Mouse (Mus musculus): ENCODE measurements around the gene Cracr2a. TPM values are rescaled to one million over a fixed set of nuclear protein-coding genes. Genes with fewer than 3 reads are reported as not detected.

The Cracr2a gene
- total RNA-seq, 1 experiment from 2014 or later: 10.0 TPM

DNA sequence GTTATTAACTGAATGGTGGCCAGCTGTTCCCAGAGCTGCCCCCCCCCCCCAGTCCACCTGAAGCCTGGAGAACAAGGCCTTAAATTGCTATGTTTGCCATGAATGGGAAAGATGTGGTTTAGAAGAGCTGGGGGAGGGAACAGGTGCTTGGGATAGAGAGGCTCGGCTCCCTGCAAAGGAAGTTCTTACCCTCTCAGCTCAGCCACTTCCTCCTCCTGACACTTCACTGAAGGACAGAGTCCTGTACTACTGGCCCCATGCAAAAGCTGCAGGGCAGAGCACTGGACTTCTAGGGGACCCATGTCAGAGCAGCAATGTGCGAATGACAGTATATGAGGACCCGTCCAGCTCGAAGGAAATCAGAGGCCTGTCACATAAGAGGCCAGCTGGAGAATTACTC, 98.8 kb downstream of the Cracr2a start:
- ATAC-seq (replicated peaks in 1 of 2; ENCODE audit: insufficient read depth in 1 of 2, low FRiP score in 2 of 2, low TSS enrichment in 1 of 2, low read depth in 1 of 2, poor library complexity in 2 of 2, severe bottlenecking in 2 of 2): no peak

DNA sequence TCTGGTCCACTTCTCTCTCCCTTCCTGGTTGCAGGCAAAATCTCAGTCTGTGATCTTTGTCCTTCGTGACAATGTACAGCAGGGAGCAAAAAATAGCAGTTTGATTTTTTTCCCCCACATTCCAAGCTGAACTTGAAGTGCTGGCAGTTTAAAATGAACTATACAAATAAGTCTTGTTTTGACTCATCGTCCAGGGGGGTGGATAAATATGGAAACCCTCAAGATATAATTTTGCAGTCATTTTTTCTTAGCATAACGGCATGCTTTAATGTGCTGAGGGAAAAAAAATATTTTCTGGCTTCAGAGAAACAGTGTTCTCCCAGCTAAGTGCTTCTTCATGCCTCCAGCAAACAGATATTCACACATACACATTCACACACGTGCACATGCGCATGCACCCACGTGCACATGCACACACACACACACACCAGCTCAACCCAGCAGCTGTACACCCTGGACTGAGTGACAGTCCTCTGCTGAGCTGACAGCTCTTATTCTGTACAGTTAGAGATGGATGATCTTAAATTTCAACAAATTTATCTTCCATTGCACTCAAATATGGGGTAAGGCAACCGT, 100.7 kb downstream of the Cracr2a start:
- ATAC-seq (replicated peaks in 1 of 2; ENCODE audit: insufficient read depth in 1 of 2, low FRiP score in 2 of 2, low TSS enrichment in 1 of 2, low read depth in 1 of 2, poor library complexity in 2 of 2, severe bottlenecking in 2 of 2): no peak

DNA sequence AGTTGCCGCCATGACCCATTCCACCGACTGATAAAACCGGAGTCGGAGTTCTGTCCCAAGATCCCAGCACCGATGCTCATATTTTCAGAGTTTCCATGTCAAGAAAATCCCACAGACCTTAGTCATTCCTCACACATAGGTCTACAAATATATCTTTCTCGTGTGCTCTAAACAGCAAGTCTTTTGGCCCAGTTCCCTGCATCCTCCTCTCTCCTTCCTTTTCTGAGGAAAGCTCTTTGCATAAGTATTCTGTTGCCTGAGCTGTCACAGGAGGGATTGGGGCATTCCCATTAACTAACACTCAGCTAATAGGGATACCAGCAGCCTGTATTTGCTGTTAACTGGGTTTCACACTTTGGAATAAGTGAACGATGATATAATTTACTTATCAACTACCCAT, 102.1 kb downstream of the Cracr2a start:
- ATAC-seq (replicated peaks in 1 of 2; ENCODE audit: insufficient read depth in 1 of 2, low FRiP score in 2 of 2, low TSS enrichment in 1 of 2, low read depth in 1 of 2, poor library complexity in 2 of 2, severe bottlenecking in 2 of 2): no peak

DNA sequence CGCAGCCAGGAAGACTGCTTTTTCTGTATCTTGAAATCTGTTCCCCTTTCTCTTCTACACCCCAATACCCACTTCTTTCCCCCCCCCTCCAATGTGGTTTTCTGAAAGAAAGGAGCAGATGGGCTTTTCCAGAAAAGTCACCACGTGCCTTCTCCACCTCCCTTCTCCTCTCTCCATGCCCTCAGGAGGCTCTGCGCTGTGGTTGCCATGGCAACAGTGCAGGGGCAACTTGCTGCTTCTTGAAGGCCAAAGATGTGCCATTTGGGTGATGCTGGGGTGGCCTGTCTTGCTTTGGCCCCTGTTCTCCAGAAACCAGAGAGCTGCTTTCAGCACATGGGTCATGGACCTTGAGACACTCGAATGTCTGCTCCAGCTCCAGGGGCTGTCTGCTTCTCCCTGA, 108.2 kb downstream of the Cracr2a start:
- ATAC-seq (replicated peaks in 1 of 2; ENCODE audit: insufficient read depth in 1 of 2, low FRiP score in 2 of 2, low TSS enrichment in 1 of 2, low read depth in 1 of 2, poor library complexity in 2 of 2, severe bottlenecking in 2 of 2): no peak

DNA sequence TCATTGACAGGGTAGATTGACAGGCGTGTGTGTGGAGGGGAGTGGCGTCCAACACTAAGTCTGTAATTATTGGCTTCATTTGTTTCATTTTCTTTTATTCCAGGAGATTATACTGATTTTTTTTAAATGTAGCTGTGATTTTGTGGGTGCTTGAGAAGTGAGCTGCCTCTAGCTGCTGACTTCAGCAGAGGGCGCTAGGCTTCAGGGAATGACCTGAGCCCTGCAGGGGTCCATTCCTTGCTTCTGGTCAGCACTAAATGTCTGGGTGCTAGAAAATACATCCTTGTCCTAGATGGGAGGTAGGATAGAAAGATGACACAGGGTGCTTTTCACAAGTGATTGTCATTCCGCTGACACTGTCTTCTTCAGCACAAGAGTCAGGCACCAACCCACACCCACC, 108.9 kb downstream of the Cracr2a start:
- no peak for ATAC-seq (replicated peaks in 1 of 2; ENCODE audit: insufficient read depth in 1 of 2, low FRiP score in 2 of 2, low TSS enrichment in 1 of 2, low read depth in 1 of 2, poor library complexity in 2 of 2, severe bottlenecking in 2 of 2)

DNA sequence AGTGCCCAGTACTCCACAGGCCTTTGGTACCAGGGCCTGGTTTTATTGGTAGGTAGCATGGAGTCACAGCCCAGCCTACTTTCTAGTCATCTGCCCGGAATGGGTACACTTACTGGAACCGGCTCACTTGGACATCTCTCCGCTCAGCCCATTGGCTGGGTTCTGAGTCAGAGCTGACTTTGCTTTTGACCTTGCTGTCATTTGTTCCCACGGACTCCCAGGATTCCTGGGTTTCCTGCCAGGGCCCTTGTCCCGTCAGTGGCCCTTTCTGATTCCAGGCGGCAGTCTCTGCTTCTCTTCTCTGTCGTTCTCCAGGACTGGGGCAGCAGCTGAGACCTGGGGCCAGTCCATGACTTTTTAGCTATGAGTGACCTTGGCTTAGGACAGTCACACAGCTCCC, 110.9 kb downstream of the Cracr2a start:
- ATAC-seq (replicated peaks in 1 of 2; ENCODE audit: insufficient read depth in 1 of 2, low FRiP score in 2 of 2, low TSS enrichment in 1 of 2, low read depth in 1 of 2, poor library complexity in 2 of 2, severe bottlenecking in 2 of 2): no peak

DNA sequence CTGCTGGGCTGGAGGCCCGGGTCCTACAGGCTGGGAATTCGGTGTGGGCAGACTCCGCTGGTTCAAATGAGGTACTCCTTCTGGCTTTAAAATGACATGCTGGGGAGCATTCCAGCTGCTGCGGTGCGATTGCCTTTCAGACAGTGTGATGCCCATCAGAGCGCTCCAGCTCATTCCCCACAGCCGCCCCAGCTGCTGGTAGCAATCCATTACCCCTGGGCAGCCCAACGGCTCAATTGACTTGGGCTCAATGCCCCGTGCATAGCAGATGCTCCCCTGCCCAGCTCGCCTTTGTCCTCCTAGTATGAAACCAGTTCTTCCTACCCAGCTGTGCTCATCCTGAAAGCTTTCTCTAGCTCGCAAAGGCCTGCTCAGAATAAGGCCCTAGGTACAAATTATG, 115.7 kb downstream of the Cracr2a start:
- no peak for ATAC-seq (replicated peaks in 1 of 2; ENCODE audit: insufficient read depth in 1 of 2, low FRiP score in 2 of 2, low TSS enrichment in 1 of 2, low read depth in 1 of 2, poor library complexity in 2 of 2, severe bottlenecking in 2 of 2)

DNA sequence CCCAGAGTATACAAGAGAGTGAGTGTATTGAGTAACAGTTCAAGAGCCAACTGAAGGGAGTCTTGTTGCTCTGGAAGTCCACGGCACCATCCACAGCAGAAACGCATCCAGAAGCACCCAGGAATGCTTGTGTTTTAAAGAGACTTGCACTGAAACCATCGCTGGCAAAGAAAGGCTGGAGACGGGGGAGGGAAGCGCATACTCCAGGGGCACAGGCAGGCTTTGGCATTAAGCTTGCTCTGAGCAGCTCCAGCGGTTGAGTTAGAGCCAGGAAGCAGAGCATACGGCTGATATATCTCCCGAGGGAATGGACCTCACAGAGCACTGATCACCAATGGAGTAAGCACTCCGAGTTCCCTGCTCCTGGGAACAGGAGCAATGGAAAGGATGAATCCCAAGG, 117.2 kb downstream of the Cracr2a start:
- ATAC-seq (replicated peaks in 1 of 2; ENCODE audit: insufficient read depth in 1 of 2, low FRiP score in 2 of 2, low TSS enrichment in 1 of 2, low read depth in 1 of 2, poor library complexity in 2 of 2, severe bottlenecking in 2 of 2): no peak

DNA sequence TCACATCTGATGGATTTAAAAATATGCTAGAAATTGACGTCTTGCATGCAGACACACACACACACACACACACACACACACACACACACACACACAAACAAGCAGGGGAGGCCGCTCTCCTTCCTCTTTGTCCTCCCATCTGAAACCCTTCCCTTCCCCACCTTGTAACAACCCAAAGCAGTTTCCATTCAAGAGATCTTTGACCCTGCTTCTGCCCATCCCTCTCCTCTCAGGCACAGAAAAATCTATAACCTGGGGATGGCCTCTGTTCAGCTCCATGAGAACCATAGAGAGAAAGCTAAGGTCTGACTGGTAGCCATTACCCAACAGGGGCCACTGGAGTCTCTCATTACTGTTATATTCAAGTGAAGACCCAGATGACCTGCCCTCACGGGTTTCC, 117.9 kb downstream of the Cracr2a start:
- no peak for ATAC-seq (replicated peaks in 1 of 2; ENCODE audit: insufficient read depth in 1 of 2, low FRiP score in 2 of 2, low TSS enrichment in 1 of 2, low read depth in 1 of 2, poor library complexity in 2 of 2, severe bottlenecking in 2 of 2)

DNA sequence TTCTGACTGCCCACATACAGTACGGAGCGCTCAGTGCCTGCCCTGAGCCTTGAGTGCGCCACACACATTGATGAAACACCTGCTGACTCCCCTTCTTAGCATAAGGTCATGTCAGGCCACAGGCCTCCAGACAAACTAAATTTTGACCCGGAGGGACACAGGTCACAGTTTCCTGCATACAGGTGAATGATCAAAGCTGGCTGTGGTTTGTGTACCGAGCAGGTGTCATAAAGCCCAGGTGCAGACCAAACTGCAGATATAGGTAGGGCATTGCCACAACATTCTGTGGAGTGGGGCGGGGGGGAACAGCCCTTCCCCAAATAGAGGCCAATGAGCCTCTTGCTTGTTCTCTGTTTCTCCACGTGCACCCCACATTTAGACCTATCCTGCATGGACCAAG, 119.6 kb downstream of the Cracr2a start:
- ATAC-seq (replicated peaks in 1 of 2; ENCODE audit: insufficient read depth in 1 of 2, low FRiP score in 2 of 2, low TSS enrichment in 1 of 2, low read depth in 1 of 2, poor library complexity in 2 of 2, severe bottlenecking in 2 of 2): no peak

DNA sequence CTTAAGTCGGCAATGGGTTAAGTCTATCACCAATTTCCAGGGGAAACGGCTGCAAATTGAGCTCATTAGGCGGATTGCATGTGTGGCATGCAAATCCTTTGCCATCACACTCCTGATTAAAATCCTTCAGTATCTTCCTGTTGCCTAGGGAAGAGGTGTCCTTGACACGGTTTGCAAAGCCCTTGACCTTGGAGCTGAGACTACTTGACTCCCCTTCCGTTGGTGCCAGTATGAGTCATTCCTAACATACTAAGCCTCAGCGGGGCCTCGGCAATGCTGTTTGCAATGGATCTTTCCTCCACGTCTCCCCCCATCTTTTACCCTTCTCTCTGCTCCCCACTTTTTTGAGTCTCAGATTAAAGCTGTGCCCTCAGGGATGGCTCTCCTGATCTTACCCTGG, 122.4 kb downstream of the Cracr2a start:
- no peak for ATAC-seq (replicated peaks in 1 of 2; ENCODE audit: insufficient read depth in 1 of 2, low FRiP score in 2 of 2, low TSS enrichment in 1 of 2, low read depth in 1 of 2, poor library complexity in 2 of 2, severe bottlenecking in 2 of 2)

DNA sequence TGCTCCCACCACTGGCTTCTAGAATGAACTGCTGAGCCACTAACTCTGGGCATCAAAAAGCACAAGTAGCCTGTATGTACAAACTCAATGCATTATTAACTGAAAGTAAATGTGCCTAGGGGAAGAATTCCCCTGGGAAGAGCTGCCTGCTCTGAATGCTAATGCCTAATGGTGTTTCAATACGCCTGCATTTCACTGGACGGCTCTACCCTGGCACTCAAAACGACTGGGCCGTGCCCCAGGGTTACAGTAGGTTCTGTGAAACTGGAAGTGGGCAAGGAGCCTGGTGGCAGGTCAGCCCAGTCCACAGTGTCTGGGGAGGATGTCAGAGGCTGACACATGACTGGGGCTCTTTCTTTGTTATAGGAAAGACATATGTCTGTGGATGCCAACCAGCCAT, 123.8 kb downstream of the Cracr2a start:
- no peak for ATAC-seq (replicated peaks in 1 of 2; ENCODE audit: insufficient read depth in 1 of 2, low FRiP score in 2 of 2, low TSS enrichment in 1 of 2, low read depth in 1 of 2, poor library complexity in 2 of 2, severe bottlenecking in 2 of 2)

DNA sequence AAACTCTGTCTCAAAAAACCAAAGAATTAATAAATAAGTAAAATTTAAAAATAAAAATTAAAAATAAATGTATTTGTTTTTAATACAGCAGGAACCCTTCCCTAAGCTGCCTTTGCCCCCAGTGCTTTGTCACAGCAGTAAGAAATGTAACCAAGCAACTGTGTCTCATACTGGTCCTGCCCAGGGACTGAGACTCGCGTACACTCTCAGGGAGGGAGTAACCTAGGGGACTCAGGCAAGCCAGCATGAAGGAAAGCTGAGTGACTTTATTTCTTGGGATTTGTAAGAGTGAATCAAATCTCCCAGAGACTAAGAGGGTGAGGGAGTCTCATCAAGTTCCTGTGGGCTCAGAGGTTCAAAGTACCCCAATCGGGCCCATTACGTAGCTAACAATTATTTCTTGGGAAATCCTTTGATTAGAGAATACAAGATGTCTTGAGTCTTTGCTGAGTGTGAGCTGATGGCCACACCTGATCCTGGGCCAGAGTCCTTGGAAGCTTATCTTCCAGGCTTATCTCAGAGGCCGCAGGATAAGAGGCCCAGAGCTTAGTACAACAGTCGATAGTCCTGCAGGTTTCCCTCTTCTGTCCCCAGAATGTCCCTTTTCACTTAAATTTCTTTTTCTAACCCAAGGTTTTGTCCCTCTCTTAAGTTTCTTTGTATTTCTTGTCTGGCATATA, 126.2 kb downstream of the Cracr2a start:
- no peak for ATAC-seq (replicated peaks in 1 of 2; ENCODE audit: insufficient read depth in 1 of 2, low FRiP score in 2 of 2, low TSS enrichment in 1 of 2, low read depth in 1 of 2, poor library complexity in 2 of 2, severe bottlenecking in 2 of 2)

DNA sequence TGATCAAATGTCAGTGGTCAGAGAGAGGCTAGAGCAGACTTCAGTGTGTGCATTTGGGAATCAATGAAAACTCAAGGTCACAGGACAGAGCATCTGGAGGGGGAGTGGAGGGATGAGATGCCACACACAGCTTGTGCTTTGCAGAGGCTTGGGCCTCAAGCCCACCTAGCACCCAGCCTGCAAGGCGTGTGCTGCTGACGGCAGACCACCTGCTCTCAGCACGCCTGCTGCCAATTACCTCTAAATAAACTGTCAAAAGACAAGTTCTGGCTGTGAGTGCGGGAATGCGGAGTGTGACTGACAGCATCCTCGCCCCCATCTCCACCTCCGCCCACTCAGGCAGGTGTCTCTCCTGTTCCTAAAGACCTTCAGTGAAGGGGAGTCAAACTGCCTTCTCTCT, 131.2 kb downstream of the Cracr2a start:
- ATAC-seq (replicated peaks in 1 of 2; ENCODE audit: insufficient read depth in 1 of 2, low FRiP score in 2 of 2, low TSS enrichment in 1 of 2, low read depth in 1 of 2, poor library complexity in 2 of 2, severe bottlenecking in 2 of 2): no peak

DNA sequence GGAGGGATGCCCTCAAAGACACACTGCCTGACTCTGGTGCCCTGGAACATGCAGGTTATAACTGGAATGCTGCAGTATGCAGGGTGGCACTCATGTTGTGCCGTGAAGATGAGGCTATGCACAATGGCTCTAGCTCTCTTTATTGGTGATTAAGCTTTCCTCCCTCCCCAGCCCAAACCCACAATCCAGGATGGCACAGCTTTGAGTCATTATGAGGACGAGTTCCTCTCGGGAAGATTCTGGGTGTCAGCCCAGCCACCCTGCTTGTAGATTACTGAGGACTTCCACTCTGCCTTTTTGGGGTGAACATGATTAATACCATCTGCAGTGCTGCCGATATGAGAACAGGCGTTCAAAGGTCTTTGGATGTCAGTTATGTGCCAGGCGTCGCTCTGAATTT, 132.5 kb downstream of the Cracr2a start:
- no peak for ATAC-seq (replicated peaks in 1 of 2; ENCODE audit: insufficient read depth in 1 of 2, low FRiP score in 2 of 2, low TSS enrichment in 1 of 2, low read depth in 1 of 2, poor library complexity in 2 of 2, severe bottlenecking in 2 of 2)

DNA sequence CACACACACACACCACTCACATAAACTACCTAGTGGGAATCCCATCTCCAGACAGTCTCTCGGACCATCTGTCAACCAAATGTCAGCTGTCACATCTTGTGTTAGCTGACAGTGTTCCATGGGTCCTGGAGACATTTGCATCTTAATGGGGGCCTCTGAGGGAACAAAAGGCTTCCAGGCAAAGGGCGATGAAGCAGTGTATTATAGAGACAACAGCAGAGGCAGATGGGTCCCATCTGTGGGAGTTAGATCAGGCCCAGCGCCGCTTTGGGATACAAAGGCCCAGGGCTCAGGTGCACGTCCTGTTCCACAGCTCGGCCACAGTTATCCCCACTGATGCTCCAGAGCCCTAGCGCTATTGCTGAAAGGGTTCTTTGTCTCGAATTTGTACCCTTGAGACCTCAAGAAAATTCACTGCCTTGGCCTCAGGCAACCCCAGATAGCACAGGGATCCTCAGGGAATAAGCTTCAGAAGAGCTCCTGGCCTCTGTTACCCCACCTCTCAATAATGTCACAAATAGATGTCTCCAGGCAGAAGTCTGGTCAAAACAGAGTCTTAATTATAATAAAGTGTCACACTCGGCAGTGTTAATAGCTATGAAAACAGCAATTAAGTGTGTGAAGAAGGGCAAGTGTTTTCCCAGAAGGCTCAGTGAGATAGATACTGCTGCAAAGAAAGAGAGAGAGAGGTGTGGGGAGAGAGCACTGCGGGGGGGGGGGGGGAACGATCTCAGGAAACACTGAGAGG, 140.1 kb downstream of the Cracr2a start:
- no peak for ATAC-seq (replicated peaks in 1 of 2; ENCODE audit: insufficient read depth in 1 of 2, low FRiP score in 2 of 2, low TSS enrichment in 1 of 2, low read depth in 1 of 2, poor library complexity in 2 of 2, severe bottlenecking in 2 of 2)

DNA sequence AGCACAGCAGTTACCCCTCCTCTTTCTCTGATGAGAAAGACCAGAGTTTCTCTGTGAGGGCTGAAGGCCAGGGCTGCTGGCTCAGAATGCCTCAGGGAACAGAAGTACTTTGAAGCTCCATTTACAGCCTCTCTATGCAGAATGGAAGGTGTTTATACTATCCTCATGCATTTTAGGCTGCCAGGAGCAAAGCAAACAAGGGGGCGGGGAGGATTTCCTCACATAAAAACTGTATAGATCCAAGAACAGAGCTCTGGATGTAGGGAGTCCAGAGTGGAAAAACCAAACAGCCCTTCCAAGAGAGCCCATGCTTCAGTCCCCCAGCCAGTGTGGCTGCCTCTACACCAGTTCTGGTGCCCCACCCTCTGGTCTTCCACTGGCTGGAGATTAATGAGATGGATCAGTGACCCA, 147.1 kb downstream of the Cracr2a start:
- ATAC-seq (replicated peaks in 1 of 2; ENCODE audit: insufficient read depth in 1 of 2, low FRiP score in 2 of 2, low TSS enrichment in 1 of 2, low read depth in 1 of 2, poor library complexity in 2 of 2, severe bottlenecking in 2 of 2): no peak

DNA sequence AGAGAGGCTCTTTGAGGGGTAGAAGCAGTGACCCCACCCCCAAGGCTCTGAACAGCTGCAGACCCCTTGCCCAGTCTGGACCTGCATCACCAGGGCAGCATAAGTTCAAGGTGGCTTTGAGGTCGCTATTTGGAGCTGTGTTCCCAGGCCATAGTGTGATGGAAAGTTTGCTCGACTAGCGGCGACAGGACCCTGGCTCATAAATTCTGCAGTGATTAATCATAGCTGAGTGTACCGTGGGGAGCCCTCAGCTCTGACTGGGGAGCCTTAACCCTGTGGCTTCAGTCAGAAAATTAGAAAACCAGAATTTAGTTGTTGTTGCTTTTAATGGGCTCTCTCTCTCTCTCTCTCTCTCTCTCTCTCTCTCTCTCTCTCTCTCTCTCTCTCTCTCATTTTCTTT, 153.8 kb downstream of the Cracr2a start:
- ATAC-seq (replicated peaks in 1 of 2; ENCODE audit: insufficient read depth in 1 of 2, low FRiP score in 2 of 2, low TSS enrichment in 1 of 2, low read depth in 1 of 2, poor library complexity in 2 of 2, severe bottlenecking in 2 of 2): no peak

DNA sequence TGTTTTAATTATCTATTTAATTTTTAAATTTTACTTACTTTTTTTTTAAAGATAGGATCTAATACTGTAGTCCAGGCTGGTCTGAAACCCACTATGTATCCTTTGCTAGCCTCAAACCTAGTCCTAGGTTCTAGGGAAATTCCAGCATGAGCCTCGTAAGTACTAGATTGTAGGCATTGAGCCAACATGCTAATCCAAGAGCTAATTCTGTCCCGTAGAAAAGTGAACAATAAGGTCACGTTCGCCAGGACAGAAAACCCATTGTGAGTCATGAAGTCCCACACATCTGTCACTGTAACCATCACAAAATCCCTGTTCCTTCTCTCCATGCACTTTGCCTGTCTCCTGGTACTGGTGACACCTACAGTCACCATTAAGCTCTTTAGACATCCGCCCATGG, 154.3 kb downstream of the Cracr2a start:
- no peak for ATAC-seq (replicated peaks in 1 of 2; ENCODE audit: insufficient read depth in 1 of 2, low FRiP score in 2 of 2, low TSS enrichment in 1 of 2, low read depth in 1 of 2, poor library complexity in 2 of 2, severe bottlenecking in 2 of 2)

All from hematopoietic stem cell, adult 5-6 weeks (primary cell).